Mouse (Mus musculus) limb, embryonic 12.5 days (tissue): ENCODE measurements at regions not wholly inside any gene's neighbourhood (a gene's known extent, or its start where the extent isn't known, plus 50 kb on each side); places are given as distances from the start of the nearest gene placed in this dataset.

Experiments
- ATAC-seq: fragments of 200-750 bp; cut with Nextera tagmentation; 2 replicates; pipeline ENCODE4 v1.8.0; 2017; ENCODE audit warnings: low read depth, moderate TSS enrichment; ENCODE audit not compliant: insufficient number of reproducible peaks, insufficient read depth, low FRiP score, low TSS enrichment
- H3K27ac ChIP-seq: fragments of 300-500 bp; sonication (generic); 2 replicates; pipeline ENCODE4 v1.5.1; 2016; ENCODE audit warnings: mild to moderate bottlenecking, moderate library complexity
- H3K27me3 ChIP-seq: fragments of 300-500 bp; sonication (generic); 2 replicates; pipeline ENCODE4 v1.6.1; 2016; ENCODE audit warnings: mild to moderate bottlenecking, moderate library complexity
- H3K36me3 ChIP-seq: fragments of 300-500 bp; sonication (generic); 2 replicates; pipeline ENCODE4 v1.6.1; 2016; ENCODE audit warnings: mild to moderate bottlenecking, moderate library complexity
- H3K4me1 ChIP-seq: fragments of 300-500 bp; sonication (generic); replicated peaks from 2 replicates; pipeline ENCODE4 v1.6.1; 2016
- H3K4me2 ChIP-seq: fragments of 300-500 bp; sonication (generic); 2 replicates; pipeline ENCODE4 v1.6.1; 2016; ENCODE audit warnings: mild to moderate bottlenecking, moderate library complexity
- H3K4me3 ChIP-seq: fragments of 300-500 bp; sonication (generic); replicated peaks from 2 replicates; pipeline ENCODE4 v1.5.1; 2016; ENCODE audit warnings: mild to moderate bottlenecking
- H3K9ac ChIP-seq: fragments of 300-500 bp; sonication (generic); replicated peaks from 2 replicates; pipeline ENCODE4 v1.6.1; 2016; ENCODE audit warnings: mild to moderate bottlenecking, moderate library complexity
- H3K9me3 ChIP-seq: fragments of 300-500 bp; sonication (generic); 2 replicates; pipeline ENCODE4 v1.6.1; 2016; ENCODE audit warnings: mild to moderate bottlenecking, moderate library complexity
- WGBS: fragments of 180-500 bp; shearing (Covaris S2); methylation state at CpG from one replicate; pipeline ENCODE4 v1.1.7; 2016; 5-methylcytosine and 5-hydroxymethylcytosine counted together

GRCm38 (mm10) chr1:185891814-185892213, 225.3 kb downstream of the Lyplal1 start:
- ATAC-seq: no peak
- WGBS: 74% methylated on average over 4 of the region's 4 CpGs
- Histone ChIP-seq H3K4me1 (no peaks in the 10 kb centered on the region), H3K4me2 (no peak overlapping the region), H3K36me3 (no peaks in the 10 kb centered on the region), H3K27ac (no peak overlapping the region), H3K27me3 (no peaks in the 10 kb centered on the region), H3K4me3 (no peak overlapping the region), H3K9me3 (no peaks in the 10 kb centered on the region), H3K9ac (no peak overlapping the region)

DNA sequence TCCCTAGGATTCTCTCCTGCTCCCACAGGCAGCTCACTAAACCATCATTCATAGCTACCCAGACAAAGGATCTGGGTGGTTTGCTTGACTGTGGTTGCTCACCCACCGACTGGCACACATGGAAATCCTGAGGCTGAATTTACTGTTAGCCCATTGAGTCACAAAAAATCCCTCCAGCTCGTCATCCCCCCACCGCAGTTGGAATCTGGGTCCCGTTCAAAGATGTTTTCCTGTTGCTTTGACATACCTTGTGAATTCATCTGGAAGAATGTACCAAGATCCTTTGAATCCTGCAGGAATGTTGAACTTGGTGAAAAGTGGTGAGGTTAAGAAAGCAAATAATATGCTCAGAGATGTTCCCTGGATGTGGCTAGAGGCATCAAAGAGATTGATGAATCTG, 223.7 kb downstream of the Lyplal1 start:
- H3K4me2 ChIP-seq: no peak overlapping the region
- no peak overlapping the region for H3K9ac ChIP-seq
- no peak overlapping the region for H3K27ac ChIP-seq
- H3K27me3 ChIP-seq: no peaks in the 10 kb centered on the region
- no peak overlapping the region for H3K4me3 ChIP-seq
- no peak for ATAC-seq
- peaks cover 1% of the 10 kb centered on the region; the same call in 1 of the 2 replicates for H3K4me1 ChIP-seq
- no peaks in the 10 kb centered on the region for H3K9me3 ChIP-seq
- H3K36me3 ChIP-seq: no peaks in the 10 kb centered on the region
- 79% methylated on average over 4 of the region's 4 CpGs for WGBS

GRCm38 (mm10) chr1:185898475-185898874, 218.6 kb downstream of the Lyplal1 start:
- 23% methylated on average over 9 of the region's 9 CpGs for WGBS
- H3K27ac ChIP-seq: peak overlapping the region; percentile 82
- ATAC-seq: 0 out of 2 replicates have a peak, but pooled peaks have one; percentile 42

DNA sequence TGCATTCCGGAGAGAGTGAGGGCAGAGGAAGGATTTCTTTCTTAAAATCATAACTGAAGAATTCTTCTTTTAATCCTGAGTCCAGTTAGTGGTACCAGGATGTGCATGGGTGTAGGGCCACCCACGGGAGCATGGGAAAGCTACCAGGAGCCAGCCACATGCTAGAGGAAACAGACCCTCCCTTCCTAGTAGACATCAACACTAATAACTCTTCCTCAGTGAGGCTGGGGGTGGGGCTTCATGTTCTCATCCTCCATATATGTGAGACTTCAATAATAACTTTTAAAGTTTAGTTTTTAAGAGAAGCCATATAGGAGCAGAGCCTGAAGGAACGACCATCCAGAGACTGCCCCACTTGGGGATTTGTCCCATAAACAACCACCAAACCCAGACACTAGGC, 216.8 kb downstream of the Lyplal1 start:
- Histone ChIP-seq H3K9me3 (peaks cover 15% of the 10 kb centered on the region), H3K9ac (no peak overlapping the region), H3K27me3 (no peaks in the 10 kb centered on the region), H3K4me1 (peaks cover 7% of the 10 kb centered on the region; the same call in 1 of the 2 replicates), H3K4me2 (no peak overlapping the region), H3K4me3 (no peak overlapping the region), H3K27ac (no peak overlapping the region), H3K36me3 (no peaks in the 10 kb centered on the region)
- 82% methylated on average over 3 of the region's 3 CpGs for WGBS
- ATAC-seq: no peak

More at GRCm38 (mm10) chr1:185898475-185898874, 218.6 kb downstream of the Lyplal1 start:
- H3K36me3 ChIP-seq: no peaks in the 10 kb centered on the region
- no peak overlapping the region for H3K9ac ChIP-seq
- peaks cover 15% of the 10 kb centered on the region for H3K9me3 ChIP-seq
- no peak overlapping the region for H3K4me2 ChIP-seq
- H3K4me1 ChIP-seq: peaks cover 7% of the 10 kb centered on the region; the same call in 1 of the 2 replicates
- no peak overlapping the region for H3K4me3 ChIP-seq
- H3K27me3 ChIP-seq: no peaks in the 10 kb centered on the region

- Histone ChIP-seq H3K27ac (no peak overlapping the region), H3K27me3 (no peaks in the 10 kb centered on the region; the same call in 1 of the 2 replicates), H3K4me1 (peaks cover 7% of the 10 kb centered on the region; the same call in 1 of the 2 replicates), H3K4me2 (no peak overlapping the region), H3K4me3 (no peak overlapping the region), H3K9me3 (peaks cover 15% of the 10 kb centered on the region), H3K9ac (no peak overlapping the region), H3K36me3 (no peaks in the 10 kb centered on the region)
- WGBS: 90% methylated on average over 3 of the region's 3 CpGs
- no peak for ATAC-seq
Observed at GRCm38 (mm10) chr1:185902395-185902794, 214.7 kb downstream of the Lyplal1 start.

DNA sequence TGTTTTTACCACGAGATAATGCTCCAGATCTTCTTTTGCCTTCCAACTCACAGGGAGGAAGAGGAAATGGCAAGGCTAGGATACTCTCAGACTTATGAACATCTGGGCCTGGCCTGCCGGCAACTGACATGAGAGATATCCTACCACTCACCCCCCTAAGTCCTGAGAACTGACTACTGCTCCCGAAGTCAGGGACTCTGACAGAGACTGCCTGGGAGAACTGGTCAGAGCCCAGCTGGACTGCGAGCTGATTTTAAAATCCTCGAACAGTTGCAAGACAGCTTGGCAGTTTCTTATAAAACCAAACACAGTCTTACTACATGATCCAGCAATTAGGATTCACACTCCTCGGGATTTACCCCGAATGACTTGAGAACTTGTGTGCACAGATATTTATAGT, 211.4 kb downstream of the Lyplal1 start:
- H3K27me3 ChIP-seq: no peaks in the 10 kb centered on the region; the same call in 1 of the 2 replicates
- 78% methylated on average over 7 of the region's 7 CpGs for WGBS

GRCm38 (mm10) chr1:185915579-185915978, 201.5 kb downstream of the Lyplal1 start:
- H3K36me3 ChIP-seq: no peaks in the 10 kb centered on the region
- H3K9me3 ChIP-seq: no peaks in the 10 kb centered on the region
- peak overlapping the region; percentile 57 for H3K27ac ChIP-seq
- no peak overlapping the region for H3K4me2 ChIP-seq
- no peak overlapping the region for H3K9ac ChIP-seq
- ATAC-seq: peak; percentile 78
- 8% methylated on average over 2 of the region's 2 CpGs for whole genome bisulfite sequencing
- no peak overlapping the region for H3K4me3 ChIP-seq
- H3K4me1 ChIP-seq: peaks cover 15% of the 10 kb centered on the region
- no peaks in the 10 kb centered on the region; the same call in 1 of the 2 replicates for H3K27me3 ChIP-seq

More for the DNA sequence above, 211.4 kb downstream of the Lyplal1 start:
- no peak overlapping the region for H3K27ac ChIP-seq
- H3K4me2 ChIP-seq: no peak overlapping the region
- no peak for ATAC-seq
- H3K9ac ChIP-seq: no peak overlapping the region
- peaks cover 15% of the 10 kb centered on the region for H3K9me3 ChIP-seq
- no peak overlapping the region for H3K4me3 ChIP-seq
- H3K4me1 ChIP-seq: no peaks in the 10 kb centered on the region
- no peaks in the 10 kb centered on the region for H3K36me3 ChIP-seq

DNA sequence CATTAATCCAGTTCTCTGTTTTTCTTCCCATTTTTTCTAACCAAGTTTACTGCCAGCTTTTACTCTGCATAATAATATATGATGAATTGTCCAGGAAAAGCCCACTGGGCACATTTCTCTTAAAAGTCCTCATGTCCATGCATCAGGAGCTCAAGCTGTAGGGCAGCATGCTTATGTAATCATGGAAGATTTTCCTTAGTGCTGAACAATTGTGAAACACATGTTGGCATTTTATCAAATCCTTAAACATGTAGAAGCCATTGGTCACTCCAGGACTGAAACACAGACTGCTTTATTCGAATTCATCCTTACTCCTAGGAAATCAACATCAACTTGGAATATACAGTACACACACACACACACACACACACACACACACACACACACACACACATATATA, 198.4 kb downstream of the Lyplal1 start:
- Histone ChIP-seq H3K27me3 (no peaks in the 10 kb centered on the region), H3K27ac (no peak overlapping the region)
- 71% methylated on average over 1 of the region's 1 CpGs for WGBS

DNA sequence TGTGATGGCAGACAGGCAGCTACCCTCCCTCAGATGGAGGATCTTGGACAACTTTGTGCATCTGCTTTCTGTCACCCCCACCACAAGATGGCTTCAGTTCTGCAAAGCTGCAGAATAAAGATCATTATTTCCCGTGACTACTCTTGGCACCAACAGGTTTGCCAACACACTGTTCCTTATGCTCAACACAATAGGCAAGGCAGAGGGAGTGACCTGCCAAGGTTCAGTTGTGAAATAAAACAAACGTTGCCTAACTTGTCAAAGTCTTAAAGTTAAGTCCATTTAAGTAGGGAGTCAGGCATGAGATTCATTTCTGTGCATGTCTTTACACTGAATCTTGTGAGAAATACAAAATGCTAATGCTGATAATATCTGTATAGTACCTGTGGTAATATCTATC, 193.4 kb downstream of the Lyplal1 start:
- Histone ChIP-seq H3K27me3 (no peaks in the 10 kb centered on the region), H3K4me3 (no peak overlapping the region), H3K4me2 (no peak overlapping the region), H3K9ac (no peak overlapping the region), H3K4me1 (peaks cover 6% of the 10 kb centered on the region), H3K36me3 (no peaks in the 10 kb centered on the region), H3K9me3 (peaks cover 4% of the 10 kb centered on the region; the same call in 1 of the 2 replicates), H3K27ac (no peak overlapping the region)
- 79% methylated on average over 2 of the region's 2 CpGs for WGBS
- no peak for ATAC-seq

More for the DNA sequence above, 198.4 kb downstream of the Lyplal1 start:
- H3K4me2 ChIP-seq: no peak overlapping the region
- no peak for ATAC-seq
- no peaks in the 10 kb centered on the region for H3K9me3 ChIP-seq
- no peak overlapping the region for H3K4me3 ChIP-seq
- no peaks in the 10 kb centered on the region for H3K36me3 ChIP-seq
- H3K9ac ChIP-seq: no peak overlapping the region
- peaks cover 20% of the 10 kb centered on the region for H3K4me1 ChIP-seq

GRCm38 (mm10) chr1:185929000-185929399, 188.1 kb downstream of the Lyplal1 start:
- ATAC-seq: no peak
- no peak overlapping the region for H3K4me3 ChIP-seq
- no peaks in the 10 kb centered on the region for H3K27me3 ChIP-seq
- peaks cover 3% of the 10 kb centered on the region; the same call in 1 of the 2 replicates for H3K4me1 ChIP-seq
- H3K9me3 ChIP-seq: peaks cover 4% of the 10 kb centered on the region; the same call in 1 of the 2 replicates
- H3K9ac ChIP-seq: no peak overlapping the region
- no peaks in the 10 kb centered on the region for H3K36me3 ChIP-seq
- H3K27ac ChIP-seq: no peak overlapping the region
- no peak overlapping the region for H3K4me2 ChIP-seq
- WGBS: 45% methylated on average over 2 of the region's 2 CpGs

- Histone ChIP-seq H3K36me3 (no peaks in the 10 kb centered on the region), H3K27me3 (no peaks in the 10 kb centered on the region), H3K4me2 (no peak overlapping the region), H3K4me1 (peaks cover 3% of the 10 kb centered on the region; the same call in 1 of the 2 replicates), H3K9me3 (peaks cover 4% of the 10 kb centered on the region; the same call in 1 of the 2 replicates), H3K4me3 (no peak overlapping the region), H3K27ac (no peak overlapping the region), H3K9ac (no peak overlapping the region)
- ATAC-seq: no peak
- 88% methylated on average over 5 of the region's 5 CpGs for WGBS
Observed at GRCm38 (mm10) chr1:185929761-185930160, 187.3 kb downstream of the Lyplal1 start.

DNA sequence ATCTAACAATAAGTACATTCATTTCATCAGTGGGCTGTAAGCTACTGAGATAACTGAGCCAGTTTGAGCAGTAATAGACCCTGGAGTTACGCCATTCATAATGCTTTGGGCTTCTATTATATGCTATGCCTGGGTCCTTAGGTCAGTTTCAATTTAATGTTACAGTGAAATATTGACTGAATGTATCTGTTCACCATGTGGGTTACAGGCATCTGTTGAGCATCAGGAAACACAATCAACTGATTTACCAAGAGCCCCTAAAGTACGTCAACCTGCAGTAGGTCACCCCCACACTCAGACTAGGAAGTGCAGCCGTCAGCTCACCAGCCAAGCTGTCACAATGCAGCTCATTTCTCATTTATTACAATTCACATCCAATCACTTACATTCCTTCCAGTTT, 183.5 kb downstream of the Lyplal1 start:
- H3K36me3 ChIP-seq: no peaks in the 10 kb centered on the region
- no peak overlapping the region for H3K9ac ChIP-seq
- H3K4me2 ChIP-seq: no peak overlapping the region
- H3K27me3 ChIP-seq: no peaks in the 10 kb centered on the region
- H3K9me3 ChIP-seq: no peaks in the 10 kb centered on the region
- 64% methylated on average over 3 of the region's 3 CpGs for WGBS
- no peak overlapping the region for H3K4me3 ChIP-seq
- 0 out of 2 replicates have a peak, but pooled peaks cover 5% of the 10 kb centered on the region for H3K4me1 ChIP-seq
- no peak overlapping the region for H3K27ac ChIP-seq
- no peak for ATAC-seq
